Mouse (Mus musculus): ENCODE measurements at regions not wholly inside any gene's neighbourhood (a gene's known extent, or its start where the extent isn't known, plus 50 kb on each side); places are given as distances from the start of the nearest gene placed in this dataset.

DNA sequence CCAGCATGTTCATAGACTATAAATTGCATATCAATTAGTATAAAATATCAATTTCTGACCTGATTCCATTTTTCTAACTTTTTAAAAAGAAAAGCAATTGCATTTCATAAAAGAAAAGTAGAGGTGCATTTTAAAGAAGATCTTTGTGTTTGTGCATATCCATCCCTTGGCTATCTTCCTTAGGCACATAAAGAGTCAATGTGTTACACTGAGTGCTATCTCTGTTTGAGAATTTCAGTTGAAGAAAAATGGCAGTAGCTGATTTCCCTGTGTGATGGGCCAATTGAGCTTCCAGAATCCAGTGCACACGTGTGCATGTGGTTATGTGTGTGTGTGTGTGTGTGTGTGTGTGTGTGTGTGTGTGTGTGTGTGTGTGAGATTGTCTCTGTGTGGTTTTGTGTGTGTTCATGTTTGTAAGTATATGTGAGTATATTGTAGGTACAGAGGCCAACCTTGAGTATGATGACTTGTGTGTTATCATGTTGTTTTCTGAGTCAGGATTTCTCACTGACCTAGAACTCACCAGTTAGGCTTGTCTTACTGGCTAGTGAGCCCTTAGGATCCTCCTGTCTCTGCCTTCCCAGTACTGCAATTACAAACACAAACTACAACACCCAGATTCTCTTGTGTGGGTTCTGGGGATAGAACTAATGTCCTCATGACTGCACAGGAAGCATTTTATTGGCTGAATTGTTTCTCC is 249.6 kb downstream of the Cdk5rap2 start:
- DNase-seq: no peak

DNA sequence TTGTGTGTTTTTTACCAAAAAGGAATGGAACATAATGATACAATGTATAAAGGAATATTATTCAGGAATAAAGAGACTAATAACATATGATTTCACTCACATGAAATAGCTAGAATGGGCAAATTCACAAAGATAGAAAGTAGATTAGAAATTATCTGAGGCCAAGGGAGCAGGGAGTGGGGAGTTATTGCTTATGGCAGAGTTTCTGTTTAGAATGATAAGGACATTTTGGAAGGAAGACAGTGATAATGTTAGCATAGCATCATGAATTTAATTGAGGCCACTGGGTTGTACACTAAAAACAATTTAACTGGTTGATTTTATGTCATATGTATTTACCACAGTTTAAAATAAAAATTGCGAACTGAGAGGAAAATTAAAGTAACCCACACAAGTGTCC is 250.2 kb downstream of the Cdk5rap2 start:
- no peak for DNase-seq

DNA sequence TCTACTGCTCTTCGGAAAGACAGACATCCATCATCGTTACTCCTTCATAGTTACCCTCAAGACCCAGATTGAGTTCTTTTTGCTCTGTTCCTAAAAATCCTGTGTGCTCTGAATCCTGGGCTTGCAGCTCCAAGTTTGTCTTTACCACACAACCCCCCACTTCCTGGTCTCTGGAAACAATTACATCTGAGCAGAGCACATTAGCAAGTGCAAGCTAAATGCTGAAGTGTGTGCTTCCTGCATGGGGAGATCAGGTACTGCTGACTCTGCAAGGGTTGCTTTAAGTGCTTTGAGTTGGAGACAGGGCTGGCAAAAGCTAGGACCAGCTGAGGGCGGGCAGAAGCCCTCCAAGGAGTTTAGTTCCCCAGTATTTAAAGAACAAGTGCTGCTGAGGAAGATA is 257.1 kb downstream of the Cdk5rap2 start:
- no peak for DNase-seq

DNA sequence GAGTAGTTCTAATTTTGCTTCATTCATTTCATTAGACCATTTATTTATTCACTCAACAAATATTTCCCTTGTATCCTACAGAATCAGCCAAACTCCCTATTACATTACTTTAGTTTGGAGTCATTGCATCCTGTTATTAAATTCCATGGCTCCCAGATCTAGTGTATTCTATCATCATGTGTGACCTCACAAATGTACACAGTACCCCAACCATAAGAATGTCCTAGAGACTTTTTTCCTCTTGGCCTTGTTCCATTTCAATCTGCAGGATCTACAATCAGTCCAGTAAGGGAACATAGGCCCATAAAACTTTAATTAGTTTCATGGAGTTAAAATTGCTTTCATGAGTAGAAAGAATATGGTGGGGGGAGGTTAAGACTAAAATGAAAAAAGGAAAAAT is 301.2 kb downstream of the Cdk5rap2 start:
- no peak for DNase-seq

DNA sequence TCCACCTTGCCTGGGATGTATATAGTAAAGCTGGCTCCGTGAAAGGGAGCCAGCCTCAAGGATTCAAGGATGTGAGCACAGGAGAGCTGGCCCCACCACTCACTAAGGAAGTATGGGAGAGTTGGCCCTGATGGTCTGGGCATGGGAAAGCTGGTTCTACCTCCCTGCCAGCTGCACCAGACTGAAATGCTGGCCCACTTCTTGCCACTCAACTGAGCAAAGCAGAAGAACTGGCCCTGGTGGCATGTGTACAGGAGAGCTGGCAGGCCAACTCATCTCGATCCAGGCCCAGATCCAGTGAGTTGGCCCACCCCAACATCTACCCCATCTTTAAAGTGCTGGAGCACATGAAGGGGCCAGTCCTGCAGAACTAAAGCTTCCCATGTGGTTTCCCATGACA is 304.5 kb downstream of the Cdk5rap2 start:
- DNase-seq: no peak

DNA sequence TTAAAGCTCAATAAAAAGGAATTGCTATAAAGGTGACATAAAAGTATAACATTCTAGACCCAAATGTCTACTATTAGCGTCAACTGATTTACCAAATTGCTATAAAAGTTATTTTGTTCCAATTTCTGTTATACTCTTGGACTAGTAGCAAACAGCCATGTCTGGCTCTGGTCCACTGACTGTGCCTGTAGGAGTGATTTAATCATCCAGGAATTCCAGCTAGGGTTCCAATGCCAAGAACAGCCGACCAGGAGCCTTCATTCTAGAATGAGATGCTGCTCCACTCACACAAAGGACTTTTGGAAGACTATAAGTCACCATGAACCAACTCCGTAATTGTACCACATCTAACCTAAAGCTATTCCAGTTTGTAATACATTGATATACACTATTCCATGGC is 312.9 kb downstream of the Cdk5rap2 start:
- DNase-seq: no peak

DNA sequence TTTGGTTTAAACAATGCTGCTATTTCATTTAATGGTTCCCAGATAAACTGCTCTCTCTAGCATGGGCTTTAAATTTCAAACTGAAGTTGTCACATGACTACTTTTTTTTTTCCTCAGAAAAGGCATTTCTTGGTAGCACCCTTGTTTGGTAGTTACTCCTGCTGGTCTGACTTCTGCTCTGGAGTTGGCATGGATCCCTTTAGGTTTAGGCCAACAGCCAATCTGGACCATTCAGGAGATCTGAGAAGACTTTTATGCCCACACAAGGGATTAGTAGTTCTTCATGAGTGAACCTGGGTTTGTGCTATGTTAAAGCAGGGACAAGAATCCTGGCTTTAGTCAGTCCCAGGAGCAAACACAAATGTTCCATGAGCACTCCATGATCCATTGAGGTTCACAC is 332.0 kb downstream of the Cdk5rap2 start:
- no peak for DNase-seq

DNA sequence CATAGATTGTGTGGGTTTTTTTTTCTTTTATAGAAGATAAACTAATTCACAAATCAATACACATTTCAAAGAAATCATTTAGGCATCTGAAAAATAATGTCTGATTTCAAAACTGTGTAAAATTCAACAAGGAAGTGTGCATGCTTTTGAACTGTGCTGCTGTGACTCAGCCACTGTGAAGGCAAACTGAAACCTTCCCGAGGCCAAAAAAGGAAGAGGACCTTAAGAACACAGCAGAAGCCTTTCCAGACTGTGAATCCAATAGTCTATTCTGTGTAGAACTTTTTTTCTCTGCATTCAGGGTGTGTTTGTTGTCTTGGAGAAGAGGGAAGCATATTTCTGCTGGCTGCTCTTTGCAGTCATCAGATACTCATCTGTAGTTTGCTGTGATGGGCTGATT is 347.7 kb downstream of the Cdk5rap2 start:
- no peak for DNase-seq

DNA sequence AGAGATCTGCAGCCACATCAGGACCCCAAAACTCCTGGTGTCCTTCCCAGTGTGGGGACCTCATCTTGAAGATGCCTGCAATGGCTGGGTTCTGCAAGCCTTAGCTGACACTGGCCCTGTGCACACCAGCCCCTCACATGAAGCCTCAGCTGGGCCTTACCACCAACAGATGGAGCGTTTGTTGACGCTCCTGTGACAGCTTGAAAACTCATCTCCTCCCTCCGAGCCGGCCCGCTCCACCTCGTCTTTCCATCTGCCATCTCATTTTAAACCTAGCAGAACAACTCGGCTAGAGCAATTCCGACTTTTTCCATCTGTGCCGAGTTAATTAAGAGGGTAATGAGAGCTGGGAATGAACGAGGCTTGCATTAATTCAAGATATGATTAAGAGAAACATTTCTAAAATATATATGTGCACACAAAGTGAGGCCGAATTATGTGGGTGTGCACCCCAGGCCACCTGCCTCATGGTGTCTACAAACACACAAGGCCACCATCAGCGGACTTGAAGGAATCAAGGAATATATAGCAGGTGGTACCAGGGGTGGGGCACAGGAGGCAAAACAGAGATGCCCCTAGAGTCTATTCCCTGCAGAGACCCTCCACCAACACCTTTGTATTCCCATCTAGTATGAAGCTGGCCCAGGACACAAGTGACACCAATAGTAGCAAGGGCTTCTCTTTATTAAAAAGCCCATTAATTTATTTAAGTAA is 351.3 kb downstream of the Cdk5rap2 start:
- no peak for DNase-seq

DNA sequence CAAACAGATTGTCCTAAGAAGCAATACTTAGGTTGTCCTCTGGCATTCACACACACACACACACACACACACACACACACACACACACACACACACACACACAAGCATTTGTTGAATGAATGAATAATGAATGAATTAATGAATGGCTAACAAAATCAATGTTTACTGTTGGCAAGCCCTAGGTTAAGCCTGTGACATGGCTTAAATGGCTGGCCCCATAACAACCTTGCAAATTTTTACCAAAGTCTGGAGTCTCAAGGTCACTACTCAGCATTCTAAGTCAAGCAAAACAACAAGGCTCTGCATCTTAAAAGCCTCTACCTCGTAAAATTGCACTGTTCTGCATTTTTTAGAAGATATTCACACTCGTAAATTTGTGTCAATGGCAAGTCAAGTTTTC is 357.1 kb downstream of the Cdk5rap2 start:
- DNase-seq: no peak

DNA sequence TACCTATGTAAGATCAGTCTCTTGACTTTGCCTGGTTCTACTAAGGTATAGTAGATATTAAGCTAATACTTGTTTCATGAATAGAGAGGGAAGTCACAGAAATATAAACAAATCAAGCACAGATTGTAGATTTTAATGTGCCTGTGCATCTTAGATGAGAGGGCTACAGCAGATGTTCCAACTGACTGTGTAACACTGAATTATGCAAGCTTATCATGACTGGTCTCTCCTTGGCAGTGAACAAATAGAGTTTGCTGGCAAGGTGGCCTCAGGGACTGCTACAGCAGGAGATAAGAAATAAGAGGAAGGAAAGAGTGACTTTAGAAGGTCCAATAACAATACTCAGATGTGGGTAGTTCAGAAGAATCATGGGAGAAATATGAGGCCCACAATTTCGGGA is 372.0 kb downstream of the Cdk5rap2 start:
- DNase-seq: no peak

DNA sequence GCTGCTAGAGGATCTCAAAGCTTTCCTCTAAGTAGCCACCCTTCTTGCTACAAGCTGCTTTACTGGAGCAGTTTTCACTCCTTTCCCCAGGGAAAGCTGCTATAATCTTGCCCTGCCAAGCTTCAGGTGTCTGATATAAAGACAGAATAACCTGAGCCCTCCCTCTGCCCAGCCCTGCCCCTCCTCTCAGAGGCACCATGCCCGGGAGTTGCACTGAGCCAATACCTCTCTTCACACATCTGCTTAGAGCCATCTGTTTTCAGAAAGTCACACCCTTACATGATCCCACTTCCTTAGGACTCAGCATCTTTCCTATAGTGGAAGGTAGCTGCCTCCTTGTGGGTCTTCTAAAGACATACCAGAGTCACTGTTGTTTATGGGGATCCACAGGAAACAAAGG is 374.3 kb downstream of the Cdk5rap2 start:
- DNase-seq: no peak

DNA sequence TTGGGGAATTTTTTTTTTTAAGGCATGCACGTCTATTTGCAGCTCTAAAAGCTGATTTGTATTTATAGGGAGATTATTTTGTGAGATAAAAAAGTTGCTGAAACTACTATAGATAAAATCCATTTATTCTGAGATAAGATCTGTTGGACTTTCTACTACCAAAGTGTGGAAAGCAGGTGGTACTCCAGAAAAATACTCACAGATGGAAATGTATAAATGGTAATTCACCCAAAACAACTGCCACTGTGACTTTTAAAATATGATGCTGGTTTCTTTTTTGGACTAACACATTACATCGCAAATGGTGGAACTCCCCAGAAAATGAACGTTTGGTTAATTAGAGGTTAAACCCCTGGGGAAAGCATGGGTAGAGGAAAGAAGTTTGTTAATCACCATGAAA is 377.7 kb downstream of the Cdk5rap2 start:
- no peak for DNase-seq

DNA sequence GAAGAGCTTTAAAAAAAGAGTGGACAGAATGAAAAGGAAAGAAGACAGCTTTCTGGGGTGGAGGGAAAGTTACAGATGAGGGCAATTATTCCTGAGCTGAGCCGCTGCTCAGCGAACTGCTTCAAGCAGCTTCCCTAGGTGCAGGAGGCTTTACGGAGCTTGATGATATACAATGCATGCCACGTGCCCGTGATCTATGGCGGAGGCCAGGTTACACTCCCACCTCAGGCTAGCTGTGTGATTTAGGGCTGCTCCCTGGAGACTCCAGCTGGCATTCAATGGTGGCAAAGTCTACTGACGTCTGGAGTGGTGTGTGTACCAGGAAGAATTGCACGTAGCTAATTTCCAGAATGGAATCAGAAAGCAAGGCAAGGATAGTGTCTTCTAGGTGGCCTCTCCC is 383.4 kb downstream of the Cdk5rap2 start:
- DNase-seq: no peak

DNA sequence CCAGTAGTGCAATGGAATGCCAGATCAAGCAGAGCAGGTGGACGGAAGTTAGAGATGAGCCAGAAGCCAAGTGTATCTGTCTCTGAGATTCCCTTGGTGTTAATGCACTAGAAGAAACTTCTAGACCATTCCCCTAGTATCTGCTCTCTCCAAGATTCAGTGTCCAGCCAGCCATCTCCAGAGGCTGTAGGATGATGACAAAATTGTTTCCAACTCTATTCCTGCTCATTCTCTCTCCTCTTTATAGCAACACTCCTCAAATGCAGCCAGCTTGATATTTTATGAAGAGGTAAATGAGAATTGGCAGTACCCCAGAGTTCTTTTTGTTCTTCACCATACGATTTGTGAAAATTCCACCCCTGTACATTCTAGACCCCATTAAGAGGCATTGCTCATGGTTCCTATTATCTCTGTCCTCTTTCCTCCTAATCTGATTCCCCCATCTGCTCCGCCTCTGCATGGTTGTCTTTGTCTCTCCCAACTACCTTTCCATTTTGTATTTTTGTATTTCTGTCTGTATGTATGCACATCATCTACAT is 385.3 kb downstream of the Cdk5rap2 start:
- no peak for DNase-seq

DNA sequence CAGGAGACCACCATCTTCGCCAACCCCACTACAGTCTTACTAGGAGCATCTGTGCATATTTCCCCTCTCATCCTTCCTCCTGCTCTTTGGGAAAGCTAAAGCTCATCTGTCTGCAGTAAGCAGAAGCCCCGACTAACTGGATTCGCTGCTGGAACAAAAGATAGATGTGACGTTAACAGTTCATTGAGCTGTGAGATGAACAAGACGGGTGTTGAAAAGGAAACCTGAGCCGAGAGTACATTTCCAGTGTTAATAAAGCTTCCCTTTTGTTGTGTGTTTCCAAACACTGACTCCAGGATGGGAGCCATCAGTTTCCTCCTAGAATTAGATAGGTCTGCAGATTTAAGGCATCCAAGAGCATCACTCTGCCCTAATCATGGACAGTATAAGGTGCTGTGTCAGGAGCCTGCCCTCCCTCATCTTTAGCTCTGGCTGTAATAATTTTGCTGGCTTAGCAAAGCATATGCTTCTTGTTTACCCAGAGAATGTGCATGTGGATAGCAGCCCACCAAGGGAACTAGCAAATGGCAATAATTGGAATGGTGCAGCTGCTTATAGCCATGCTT is 389.3 kb downstream of the Cdk5rap2 start:
- DNase-seq: peak; percentile 16

DNA sequence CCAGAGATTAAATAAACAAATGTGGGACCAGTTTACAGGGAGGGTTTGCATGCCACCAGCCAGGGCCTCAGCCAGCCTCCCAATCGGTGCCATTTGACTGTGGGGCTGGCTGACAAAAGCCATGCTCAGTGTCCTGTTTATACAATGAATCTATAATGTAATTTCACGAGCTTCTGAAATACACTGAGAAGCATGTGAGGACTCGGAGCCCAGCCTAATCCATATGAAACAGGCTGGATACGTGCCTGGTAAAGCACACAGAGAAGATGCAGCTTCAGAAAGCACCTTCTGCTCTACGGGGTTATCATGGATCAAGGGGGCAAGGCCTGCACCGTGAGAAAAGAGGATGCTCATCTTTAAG is 398.0 kb downstream of the Cdk5rap2 start:
- no peak for DNase-seq

DNA sequence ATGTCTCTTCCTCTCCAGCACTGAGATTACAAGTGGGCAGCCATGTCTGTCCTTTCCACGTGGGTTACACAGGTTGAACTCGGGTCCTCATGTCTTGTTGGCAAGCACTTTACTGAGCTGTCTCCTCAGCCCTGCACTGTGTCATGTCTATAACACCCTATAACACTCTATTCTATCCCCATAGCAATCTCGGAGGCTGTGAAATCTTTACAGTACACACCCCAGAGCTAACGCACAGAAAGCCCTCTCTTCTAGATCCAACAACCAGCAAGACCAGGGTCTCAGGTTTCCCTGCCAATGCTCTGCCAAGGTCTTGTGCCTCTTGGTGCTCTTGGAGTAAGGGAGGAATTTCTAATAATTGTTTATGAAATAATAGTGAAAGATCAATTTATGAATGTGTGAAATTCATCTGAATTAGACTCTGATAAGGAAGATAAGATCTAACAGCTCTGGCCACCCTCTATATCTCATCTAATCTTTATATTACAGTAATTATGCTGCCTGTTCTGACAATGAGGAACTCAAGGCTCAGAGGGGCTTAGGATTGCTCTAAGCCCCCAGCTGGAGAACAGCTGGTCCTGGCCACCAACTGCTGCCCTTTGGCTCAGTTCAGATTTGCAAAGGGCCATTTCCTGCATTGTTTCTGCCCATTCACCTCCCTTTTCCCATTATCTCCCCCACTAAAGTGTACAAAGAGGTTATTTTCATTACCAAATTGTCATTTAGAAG is 398.6 kb downstream of the Cdk5rap2 start:
- DNase-seq: peak; percentile 25

DNA sequence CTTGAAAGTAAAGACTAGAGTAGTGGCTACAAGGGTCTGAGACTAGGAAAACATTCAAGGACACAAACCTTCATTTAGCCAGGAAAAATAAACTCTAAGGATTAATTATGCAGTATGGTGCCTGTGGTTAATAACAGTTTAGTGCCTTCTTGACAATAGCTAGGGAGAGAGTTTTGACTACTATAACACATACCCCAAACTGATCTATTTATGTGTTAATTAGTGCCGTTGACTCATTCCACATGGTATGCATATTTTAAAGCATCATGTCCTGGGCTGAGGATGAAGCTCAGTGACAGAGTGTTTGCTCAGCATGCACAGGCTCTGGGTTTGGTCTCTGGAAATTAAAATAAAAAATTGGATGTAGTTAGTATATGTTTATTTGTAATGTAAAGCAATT is 399.8 kb downstream of the Cdk5rap2 start:
- no peak for DNase-seq

DNA sequence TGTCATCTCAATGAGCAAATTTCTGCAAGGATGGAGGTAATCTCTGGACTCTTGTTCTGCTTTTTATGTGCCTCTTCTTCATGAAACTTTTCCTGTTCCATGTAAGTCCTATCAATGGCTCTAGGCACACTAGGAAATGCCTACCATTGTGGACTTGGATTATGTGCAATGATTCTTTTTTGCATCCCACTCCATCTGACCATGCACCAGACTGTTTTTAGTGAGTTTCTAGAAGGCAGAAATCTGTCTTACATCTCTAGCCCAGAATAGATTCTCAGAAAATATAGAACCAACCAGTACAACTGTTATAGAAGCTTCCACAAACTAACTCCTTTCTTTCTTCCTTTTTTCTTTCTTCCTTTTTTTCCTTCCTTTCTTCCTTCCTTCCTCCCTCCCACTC is 405.3 kb downstream of the Cdk5rap2 start:
- no peak for DNase-seq

DNA sequence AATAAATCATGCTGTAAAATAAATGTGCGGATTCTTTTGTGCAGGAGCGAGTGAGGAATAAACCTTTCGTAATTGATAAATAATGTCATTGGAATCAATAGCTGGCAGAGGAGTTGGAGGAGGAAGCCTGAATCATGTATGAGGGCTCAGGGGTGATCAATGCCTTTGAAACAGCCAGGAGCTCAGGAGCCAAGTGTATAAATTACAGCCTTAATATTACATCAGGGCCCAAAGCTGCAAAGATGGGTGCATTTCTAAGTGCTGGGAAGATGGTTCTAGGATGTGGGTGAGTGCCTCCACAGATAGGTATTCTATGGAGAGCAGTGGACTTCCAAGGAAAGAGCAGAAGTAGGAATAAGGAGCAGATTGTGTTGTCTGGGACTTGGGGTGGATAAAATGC is 417.0 kb downstream of the Cdk5rap2 start:
- DNase-seq: no peak

DNA sequence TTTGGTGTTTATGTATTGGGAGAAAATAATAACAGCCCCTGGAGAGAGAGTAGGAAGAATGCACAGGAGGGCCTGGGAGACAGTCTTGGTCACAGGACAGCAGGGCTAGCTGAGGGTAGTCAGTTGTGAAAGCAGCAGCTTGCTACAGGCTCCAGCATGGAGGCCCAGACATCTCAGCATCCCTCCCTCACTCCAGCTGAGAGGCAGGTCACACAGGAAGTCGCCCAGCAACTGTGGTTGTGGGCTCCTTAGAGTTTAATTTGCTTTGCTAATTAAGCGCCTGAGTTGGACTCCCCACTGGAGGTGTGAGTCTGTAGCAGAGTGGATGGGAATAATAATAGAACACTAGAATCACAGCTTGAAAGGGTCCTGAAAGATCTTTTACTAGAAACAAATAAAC is 436.0 kb downstream of the Cdk5rap2 start:
- no peak for DNase-seq

DNA sequence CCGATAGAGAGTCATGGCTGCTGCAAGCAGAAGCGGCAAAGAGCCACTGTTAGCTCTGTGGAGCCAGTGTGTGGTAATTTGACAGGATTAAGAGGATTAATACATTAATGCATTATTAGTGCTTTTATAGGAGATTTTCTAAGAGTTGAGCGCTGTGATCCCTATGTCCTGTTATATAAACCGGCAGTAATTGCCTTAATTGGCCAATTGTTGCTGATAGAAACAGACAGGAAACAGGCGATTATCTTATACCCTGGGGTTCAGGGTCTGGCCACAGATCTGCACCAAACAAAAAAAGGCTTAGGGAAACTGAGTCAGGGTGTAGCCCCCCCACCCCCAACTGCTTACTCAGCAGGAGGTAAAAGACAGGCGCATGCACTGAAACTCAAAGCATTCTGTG is 436.7 kb downstream of the Cdk5rap2 start:
- DNase-seq: peak; percentile 54

DNA sequence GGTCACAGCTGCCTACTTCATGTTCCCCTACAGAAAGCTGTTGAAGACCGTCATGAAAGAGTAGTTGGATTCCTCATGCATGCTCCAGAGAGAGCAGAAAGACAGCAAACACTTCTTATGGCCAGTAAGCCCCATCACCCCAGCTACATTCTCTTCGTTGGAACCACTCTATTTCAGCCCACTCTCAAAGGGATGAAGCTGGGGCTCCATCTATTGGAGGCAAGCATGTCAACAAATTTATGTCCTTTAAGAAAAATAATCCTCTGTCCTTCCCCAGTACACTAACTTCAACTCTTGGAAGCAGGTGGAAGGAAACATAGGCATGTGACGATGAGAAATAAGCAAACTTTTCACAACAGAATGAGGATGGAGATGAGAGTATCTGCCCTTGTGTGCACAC is 438.5 kb downstream of the Cdk5rap2 start:
- no peak for DNase-seq

All from retina, postnatal 1 day (tissue).